Mouse (Mus musculus) embryo, embryonic 10.5 days (tissue): ENCODE measurements at regions not wholly inside any gene's neighbourhood (a gene's known extent, or its start where the extent isn't known, plus 50 kb on each side); places are given as distances from the start of the nearest gene placed in this dataset.

Source experiments
- DNase-seq: peaks from one replicate; pipeline ENCODE4 v3.0.0-alpha.2; 2015; ENCODE audit warnings: low spot score

- DNase-seq, result no peak
Measured at GRCm38 (mm10) chr8:115549112-115549511, 158.5 kb downstream of the Maf start.

GRCm38 (mm10) chr8:115544067-115544466 is 163.5 kb downstream of the Maf start:
- DNase-seq, result no peak

- no peak for DNase-seq
Measured at GRCm38 (mm10) chr8:115542935-115543334, 164.7 kb downstream of the Maf start.

- DNase-seq, result no peak
Measured at GRCm38 (mm10) chr8:115539600-115539999, 168.0 kb downstream of the Maf start.

- DNase-seq, result no peak
Measured at GRCm38 (mm10) chr8:115538236-115538635, 169.4 kb downstream of the Maf start.

GRCm38 (mm10) chr8:115537761-115538160 is 169.8 kb downstream of the Maf start:
- DNase-seq, result no peak

GRCm38 (mm10) chr8:115536554-115537346 is 170.8 kb downstream of the Maf start:
- peak; percentile 15 for DNase-seq

GRCm38 (mm10) chr8:115536001-115536400 is 171.6 kb downstream of the Maf start:
- no peak for DNase-seq

GRCm38 (mm10) chr8:115534030-115534429 is 173.6 kb downstream of the Maf start:
- DNase-seq, result peak; percentile 44

- no peak for DNase-seq
Measured at GRCm38 (mm10) chr8:115531343-115531742, 176.3 kb downstream of the Maf start.

- DNase-seq, result peak; percentile 13
Measured at GRCm38 (mm10) chr8:115529568-115530342, 177.8 kb downstream of the Maf start.

GRCm38 (mm10) chr8:115528879-115529278 is 178.7 kb downstream of the Maf start:
- DNase-seq, result no peak

- no peak for DNase-seq
Measured at GRCm38 (mm10) chr8:115525149-115525548, 182.4 kb downstream of the Maf start.

GRCm38 (mm10) chr8:115524713-115525112 is 182.9 kb downstream of the Maf start:
- no peak for DNase-seq

- DNase-seq, result no peak
Measured at GRCm38 (mm10) chr8:115522527-115522926, 185.1 kb downstream of the Maf start.

GRCm38 (mm10) chr8:115515647-115516046 is 191.9 kb downstream of the Maf start:
- no peak for DNase-seq

GRCm38 (mm10) chr8:115514485-115514884 is 193.1 kb downstream of the Maf start:
- no peak for DNase-seq

- DNase-seq, result no peak
Measured at GRCm38 (mm10) chr8:115507180-115507579, 200.4 kb downstream of the Maf start.

- DNase-seq, result no peak
Measured at GRCm38 (mm10) chr8:115506741-115507140, 200.9 kb downstream of the Maf start.

GRCm38 (mm10) chr8:115496016-115496415 is 211.6 kb downstream of the Maf start:
- no peak for DNase-seq

GRCm38 (mm10) chr8:115494353-115494752 is 213.2 kb downstream of the Maf start:
- DNase-seq, result no peak

- no peak for DNase-seq
Measured at GRCm38 (mm10) chr8:115486904-115487303, 220.7 kb downstream of the Maf start.

GRCm38 (mm10) chr8:115481136-115481535 is 226.5 kb downstream of the Maf start:
- peak; percentile 31 for DNase-seq
